Mouse (Mus musculus) bone marrow macrophage, adult 2 months (primary cell): Measurements from ENCODE around the gene Ldhc.

Experiments used
- CTCF ChIP-seq: IDR thresholded peaks from 2 replicates; pipeline ENCODE4 v1.5.1; 2012; ENCODE audit warnings: low read depth, mild to moderate bottlenecking, low read length, moderate library complexity
- POLR2A ChIP-seq: IDR thresholded peaks from 2 replicates; pipeline ENCODE4 v1.6.1; 2012; ENCODE audit warnings: mild to moderate bottlenecking, low read depth, low read length, borderline replicate concordance

DNA sequence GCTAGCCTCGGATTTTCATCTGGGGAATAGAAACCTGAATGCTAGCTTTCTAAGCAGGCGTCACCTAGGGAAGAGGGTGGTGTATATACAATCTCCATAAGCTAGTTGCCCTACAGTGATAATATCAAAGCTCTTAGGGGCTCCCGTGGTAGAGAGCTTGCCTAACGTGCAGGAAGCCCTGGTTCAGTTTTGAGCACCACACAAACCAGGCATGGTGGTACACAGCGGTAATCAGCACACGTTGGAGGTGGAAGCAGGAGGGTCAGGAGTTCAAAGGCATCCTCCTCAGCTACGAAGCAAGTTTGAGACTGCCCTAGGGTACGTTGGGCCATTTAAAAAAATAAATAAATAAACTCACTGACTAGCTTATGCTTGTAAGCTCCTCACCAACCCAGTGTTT is 29.3 kb upstream of the Ldhc start:
- TF ChIP-seq CTCF (no peak), POLR2A (no peak)
